In the genomic region with DNA sequence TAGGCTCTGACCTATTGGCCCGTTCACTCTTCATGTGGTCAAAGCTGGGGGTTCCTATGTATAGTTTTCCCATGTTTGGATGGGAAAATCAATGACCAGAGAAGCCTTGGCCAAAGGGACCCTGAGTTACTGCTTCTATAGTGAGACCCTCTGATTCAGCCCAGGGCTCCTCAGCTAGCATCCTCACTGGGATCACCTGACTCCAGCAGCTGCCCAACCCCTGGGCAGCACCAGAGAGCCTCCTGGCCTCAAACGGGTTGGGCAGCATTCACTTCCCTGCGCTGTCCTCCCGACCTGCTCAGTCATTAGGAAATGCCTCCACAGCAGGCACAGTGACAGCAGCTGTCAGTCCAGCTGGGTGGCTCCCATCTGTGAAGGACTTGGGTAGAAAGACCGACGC, we compare ENCODE assay signal across 19 mouse cellular contexts. TPM values are rescaled to one million over a fixed set of nuclear protein-coding genes. Genes with fewer than 3 reads are reported as not detected.
DNase-seq lines count a peak whose midpoint lies in the region; ATAC-seq and TF ChIP-seq lines count a peak whose summit lies in the region.
"Had no signal": no experiment of that assay in that cellular context is flagged by ENCODE, and none has a peak within 500 bp of the region (broad histone marks: within the 10 kb centered on the region; RNA-seq: fewer than 3 reads in every experiment).

A gene (plus strand): TSS at position 301 of the 400 bp plus-strand sequence.

- TF ChIP-seq EP300 in stomach, postnatal 0 days (optimal IDR thresholded peaks at IDR 0.05), result no peak

- 0 out of 2 replicates have a peak within 1 kb of the TSS, but pooled peaks have one; percentile 6 for H3K27ac ChIP-seq in limb, embryonic 13.5 days
- H3K27ac ChIP-seq in limb, embryonic 10.5 days, result no peak within 1 kb of the TSS
- peak within 1 kb of the TSS; percentile 45; the same call in 1 of the 2 replicates for H3K27ac ChIP-seq in stomach, postnatal 0 days (replicated peaks)
- H3K27ac ChIP-seq: embryonic facial prominence, embryonic 10.5 days; embryonic facial prominence, embryonic 12.5 days; forebrain, embryonic 13.5 days; forebrain, embryonic 15.5 days had no signal

- no peak within 1 kb of the TSS for H3K4me2 ChIP-seq in limb, embryonic 13.5 days (replicated peaks)
- no peak within 1 kb of the TSS for H3K4me2 ChIP-seq in stomach, postnatal 0 days (replicated peaks; ENCODE audit: low read depth)
- H3K4me2 ChIP-seq: embryonic facial prominence, embryonic 12.5 days; forebrain, embryonic 13.5 days; forebrain, embryonic 15.5 days had no signal

- H3K27me3 ChIP-seq in limb, embryonic 13.5 days, result no peaks in the 10 kb centered on the region
- H3K27me3 ChIP-seq in limb, embryonic 10.5 days (ENCODE audit: low read depth, poor library complexity, severe bottlenecking), result 0 out of 2 replicates have a peak, but pooled peaks cover 6% of the 10 kb centered on the region
- no peaks in the 10 kb centered on the region for H3K27me3 ChIP-seq in stomach, postnatal 0 days (ENCODE audit: control insufficient read depth, insufficient read depth, low read length)
- H3K27me3 ChIP-seq: embryonic facial prominence, embryonic 12.5 days; forebrain, embryonic 13.5 days; forebrain, embryonic 15.5 days had no signal

- H3K9ac ChIP-seq in limb, embryonic 13.5 days, result no peak within 1 kb of the TSS
- no peak within 1 kb of the TSS for H3K9ac ChIP-seq in stomach, postnatal 0 days (ENCODE audit: low read length)
- H3K9ac ChIP-seq: embryonic facial prominence, embryonic 12.5 days; forebrain, embryonic 13.5 days; forebrain, embryonic 15.5 days had no signal

- H3K9me3 ChIP-seq in limb, embryonic 13.5 days, result no peaks in the 10 kb centered on the region
- no peaks in the 10 kb centered on the region for H3K9me3 ChIP-seq in limb, embryonic 10.5 days (replicated peaks)
- H3K9me3 ChIP-seq in stomach, postnatal 0 days (ENCODE audit: control insufficient read depth, low read length), result no peaks in the 10 kb centered on the region
- H3K9me3 ChIP-seq: embryonic facial prominence, embryonic 10.5 days; embryonic facial prominence, embryonic 12.5 days; forebrain, embryonic 13.5 days; forebrain, embryonic 15.5 days had no signal

- no peaks in the 10 kb centered on the region for H3K36me3 ChIP-seq in limb, embryonic 13.5 days
- H3K36me3 ChIP-seq in limb, embryonic 10.5 days, result no peaks in the 10 kb centered on the region
- H3K36me3 ChIP-seq in stomach, postnatal 0 days (ENCODE audit: control insufficient read depth, insufficient read depth, low read length), result no peaks in the 10 kb centered on the region
- H3K36me3 ChIP-seq: embryonic facial prominence, embryonic 10.5 days; embryonic facial prominence, embryonic 12.5 days; forebrain, embryonic 15.5 days had no signal

- TF ChIP-seq CTCF in stomach, postnatal 0 days (IDR thresholded peaks at IDR 0.05; ENCODE audit: low read depth), result no peak

- WGBS in limb, embryonic 13.5 days, result 31% methylated on average over 6 of the region's 6 CpGs
- 37% methylated on average over 6 of the region's 6 CpGs for WGBS in limb, embryonic 10.5 days
- 28% methylated on average over 6 of the region's 6 CpGs for WGBS in stomach, postnatal 0 days

- no peak for ATAC-seq in limb, embryonic 13.5 days (ENCODE audit: low FRiP score, low read depth)
- ATAC-seq in stomach, postnatal 0 days (ENCODE audit: low FRiP score, low TSS enrichment), result no peak
- ATAC-seq: forebrain, embryonic 13.5 days; forebrain, embryonic 15.5 days had no signal

- no peak within 1 kb of the TSS for H3K4me3 ChIP-seq in limb, embryonic 13.5 days
- no peak within 1 kb of the TSS for H3K4me3 ChIP-seq in limb, embryonic 10.5 days
- H3K4me3 ChIP-seq in stomach, postnatal 0 days (ENCODE audit: low read depth, low read length), result peak within 1 kb of the TSS; percentile 2; the same call in 1 of the 2 replicates
- H3K4me3 ChIP-seq: embryonic facial prominence, embryonic 10.5 days; embryonic facial prominence, embryonic 12.5 days; forebrain, embryonic 13.5 days; forebrain, embryonic 15.5 days had no signal

- no peak for DNase-seq in limb, embryonic 10.5 days (ENCODE audit: low spot score)
- peak; percentile 14 for DNase-seq in urinary bladder, postnatal 14 days (ENCODE audit: low spot score)
- no peak for DNase-seq in urinary bladder, adult 2 months (ENCODE audit: low spot score)
- DNase-seq in stomach, postnatal 0 days (ENCODE audit: low spot score), result no peak
- no peak for DNase-seq in adrenal gland, postnatal 10 days
- DNase-seq: adrenal gland, adult 2 months; adrenal gland, postnatal 14 days; adrenal gland, postnatal 36 days; cerebellum, adult 11-12 months; cerebellum, adult 2 months; cerebellum, adult 9-10 months; cerebellum, postnatal 25 days had no signal

- H3K4me1 ChIP-seq in limb, embryonic 13.5 days, result no peaks in the 10 kb centered on the region
- peaks cover 12% of the 10 kb centered on the region for H3K4me1 ChIP-seq in limb, embryonic 10.5 days
- no peaks in the 10 kb centered on the region for H3K4me1 ChIP-seq in stomach, postnatal 0 days (replicated peaks; ENCODE audit: control insufficient read depth, insufficient read depth)
- H3K4me1 ChIP-seq: embryonic facial prominence, embryonic 12.5 days; forebrain, embryonic 13.5 days; forebrain, embryonic 15.5 days had no signal

RNA-seq across cellular contexts. Expression of the gene that starts here (rescaled TPM):
- polyA plus RNA-seq in limb, embryonic 13.5 days (2015; fragmentation: Nextera tagmentation; extraction: Ambion mirVana), result 0.15 and 0.23 TPM in 2 replicates
- 0.04 and 0.09 TPM in 2 replicates for polyA plus RNA-seq in limb, embryonic 10.5 days (2016; fragmentation: Nextera tagmentation; extraction: Ambion mirVana)
- polyA plus RNA-seq in urinary bladder, adult 2 months (2012; rRNA removed), result 0.01 TPM in 1 of 2 replicates, not detected in the other
- 5.4 and 5.8 TPM in 2 replicates for polyA plus RNA-seq in stomach, postnatal 0 days (2015; fragmentation: Nextera tagmentation; extraction: Ambion mirVana)
- total RNA-seq in adrenal gland, postnatal 10 days (2021), result under 1 TPM; 0.09 to 0.12 TPM
- polyA plus RNA-seq: C2C12; embryonic facial prominence, embryonic 10.5 days; forebrain, embryonic 11.5 days; forebrain, embryonic 15.5 days had no signal
